Mouse (Mus musculus): Measurements from ENCODE around the gene Ndufaf8. TPM values are rescaled to one million over a fixed set of nuclear protein-coding genes. Genes with fewer than 3 reads are reported as not detected.
A peak's percentile ranks its signal among the peaks of the same experiment; 100 is the strongest.

Gene Ndufaf8
- polyA plus RNA-seq (2014; fragmentation: Nextera tagmentation; extraction: Ambion mirVana), result 83.2 and 83.4 TPM in 2 replicates

GRCm38 (mm10) chr11:120098588-120099511 lies at the start of gene Ndufaf8, which contains the start of gene Tepsin:
Gene Ndufaf8, plus strand, starts transcription at chr11:120098928.
Gene Tepsin, minus strand, starts transcription at chr11:120098731.
- H3K36me3 ChIP-seq (ENCODE audit: control insufficient read depth, insufficient read depth, low read length), result peaks cover 12% of the 10 kb centered on the region; the same call in 1 of the 2 replicates
- H3K4me1 ChIP-seq (ENCODE audit: control insufficient read depth, insufficient read depth, low read length), result peaks cover 18% of the 10 kb centered on the region
- H3K4me3 ChIP-seq (ENCODE audit: low read depth, low read length), result peak within 1 kb of the TSS; percentile 60
- no peaks in the 10 kb centered on the region for H3K9me3 ChIP-seq (replicated peaks; ENCODE audit: control insufficient read depth, low read length)
- H3K9ac ChIP-seq (ENCODE audit: low read depth, low read length), result peak within 1 kb of the TSS; percentile 81
- H3K27me3 ChIP-seq (ENCODE audit: control insufficient read depth, insufficient read depth, low read length), result no peaks in the 10 kb centered on the region
- H3K27ac ChIP-seq (ENCODE audit: low read depth, low read length), result peak within 1 kb of the TSS; percentile 97
- under 1% methylated on average over 74 of the region's 77 CpGs for WGBS (ENCODE audit: insufficient replicate concordance)
- H3K4me2 ChIP-seq, result peak within 1 kb of the TSS; percentile 89
- ATAC-seq (replicated peaks; ENCODE audit: insufficient number of reproducible peaks, low FRiP score, low TSS enrichment), result peak; percentile 96

GRCm38 (mm10) chr11:120049067-120049466 lies 49.7 kb upstream of the Ndufaf8 start:
- no peaks in the 10 kb centered on the region for H3K9me3 ChIP-seq (replicated peaks; ENCODE audit: control insufficient read depth, low read length)
- no peak overlapping the region for H3K4me3 ChIP-seq (ENCODE audit: low read depth, low read length)
- 84% methylated on average over 8 of the region's 8 CpGs for WGBS (ENCODE audit: insufficient replicate concordance)
- H3K27ac ChIP-seq (ENCODE audit: low read depth, low read length), result no peak overlapping the region
- no peak overlapping the region for H3K9ac ChIP-seq (ENCODE audit: low read depth, low read length)
- H3K4me1 ChIP-seq (ENCODE audit: control insufficient read depth, insufficient read depth, low read length), result peaks cover 23% of the 10 kb centered on the region
- H3K27me3 ChIP-seq (ENCODE audit: control insufficient read depth, insufficient read depth, low read length), result peaks cover 40% of the 10 kb centered on the region
- H3K4me2 ChIP-seq, result no peak overlapping the region
- no peaks in the 10 kb centered on the region for H3K36me3 ChIP-seq (ENCODE audit: control insufficient read depth, insufficient read depth, low read length)
- ATAC-seq (replicated peaks; ENCODE audit: insufficient number of reproducible peaks, low FRiP score, low TSS enrichment), result no peak

- H3K9me3 ChIP-seq (replicated peaks; ENCODE audit: control insufficient read depth, low read length), result no peaks in the 10 kb centered on the region
- peaks cover 30% of the 10 kb centered on the region for H3K27me3 ChIP-seq (ENCODE audit: control insufficient read depth, insufficient read depth, low read length)
- 37% methylated on average over 14 of the region's 14 CpGs for WGBS (ENCODE audit: insufficient replicate concordance)
- H3K27ac ChIP-seq (ENCODE audit: low read depth, low read length), result peak overlapping the region; percentile 59
- no peaks in the 10 kb centered on the region for H3K36me3 ChIP-seq (ENCODE audit: control insufficient read depth, insufficient read depth, low read length)
- no peak for ATAC-seq (replicated peaks; ENCODE audit: insufficient number of reproducible peaks, low FRiP score, low TSS enrichment)
- no peak overlapping the region for H3K4me3 ChIP-seq (ENCODE audit: low read depth, low read length)
- H3K9ac ChIP-seq (ENCODE audit: low read depth, low read length), result peak overlapping the region; percentile 54
- H3K4me2 ChIP-seq, result no peak overlapping the region; the same call in 1 of the 2 replicates
- peaks cover 23% of the 10 kb centered on the region for H3K4me1 ChIP-seq (ENCODE audit: control insufficient read depth, insufficient read depth, low read length)
Observed at GRCm38 (mm10) chr11:120051124-120051811, 47.5 kb upstream of the Ndufaf8 start.

DNA sequence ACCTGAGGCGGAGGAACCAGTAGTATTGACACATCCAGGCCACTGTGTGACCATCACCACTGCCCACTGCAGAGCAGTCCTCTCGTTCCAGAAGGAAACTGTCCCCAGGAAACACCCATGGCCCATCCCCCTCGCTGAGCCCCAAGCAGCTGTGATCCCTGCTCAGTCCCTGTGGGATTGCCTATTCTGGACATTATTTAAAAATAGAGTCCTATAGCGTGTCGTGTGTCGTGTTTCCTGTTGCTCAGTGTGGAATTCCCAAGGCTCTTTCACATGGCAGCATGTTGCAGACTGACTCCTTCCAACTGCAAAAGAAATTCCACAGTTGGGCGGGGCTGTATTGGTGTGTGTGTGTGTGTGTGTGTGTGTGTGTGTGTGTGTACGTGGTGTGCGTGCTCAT lies 46.5 kb upstream of the Ndufaf8 start:
- no peaks in the 10 kb centered on the region for H3K36me3 ChIP-seq (ENCODE audit: control insufficient read depth, insufficient read depth, low read length)
- no peaks in the 10 kb centered on the region for H3K9me3 ChIP-seq (replicated peaks; ENCODE audit: control insufficient read depth, low read length)
- peaks cover 23% of the 10 kb centered on the region for H3K4me1 ChIP-seq (ENCODE audit: control insufficient read depth, insufficient read depth, low read length)
- ATAC-seq (replicated peaks; ENCODE audit: insufficient number of reproducible peaks, low FRiP score, low TSS enrichment), result no peak
- WGBS (ENCODE audit: insufficient replicate concordance), result 62% methylated on average over 9 of the region's 9 CpGs
- no peak overlapping the region for H3K27ac ChIP-seq (ENCODE audit: low read depth, low read length)
- peaks cover 20% of the 10 kb centered on the region for H3K27me3 ChIP-seq (ENCODE audit: control insufficient read depth, insufficient read depth, low read length)
- H3K4me3 ChIP-seq (ENCODE audit: low read depth, low read length), result no peak overlapping the region
- H3K9ac ChIP-seq (ENCODE audit: low read depth, low read length), result no peak overlapping the region
- H3K4me2 ChIP-seq, result no peak overlapping the region

GRCm38 (mm10) chr11:120053846-120054245 lies 44.9 kb upstream of the Ndufaf8 start:
- H3K27ac ChIP-seq (ENCODE audit: low read depth, low read length), result no peak overlapping the region
- H3K9me3 ChIP-seq (replicated peaks; ENCODE audit: control insufficient read depth, low read length), result no peaks in the 10 kb centered on the region
- no peak overlapping the region for H3K9ac ChIP-seq (ENCODE audit: low read depth, low read length)
- no peak overlapping the region for H3K4me3 ChIP-seq (ENCODE audit: low read depth, low read length)
- WGBS (ENCODE audit: insufficient replicate concordance), result 86% methylated on average over 4 of the region's 4 CpGs
- no peak overlapping the region for H3K4me2 ChIP-seq
- H3K36me3 ChIP-seq (ENCODE audit: control insufficient read depth, insufficient read depth, low read length), result no peaks in the 10 kb centered on the region
- peaks cover 13% of the 10 kb centered on the region for H3K4me1 ChIP-seq (ENCODE audit: control insufficient read depth, insufficient read depth, low read length)
- ATAC-seq (replicated peaks; ENCODE audit: insufficient number of reproducible peaks, low FRiP score, low TSS enrichment), result no peak
- peaks cover 4% of the 10 kb centered on the region for H3K27me3 ChIP-seq (ENCODE audit: control insufficient read depth, insufficient read depth, low read length)

DNA sequence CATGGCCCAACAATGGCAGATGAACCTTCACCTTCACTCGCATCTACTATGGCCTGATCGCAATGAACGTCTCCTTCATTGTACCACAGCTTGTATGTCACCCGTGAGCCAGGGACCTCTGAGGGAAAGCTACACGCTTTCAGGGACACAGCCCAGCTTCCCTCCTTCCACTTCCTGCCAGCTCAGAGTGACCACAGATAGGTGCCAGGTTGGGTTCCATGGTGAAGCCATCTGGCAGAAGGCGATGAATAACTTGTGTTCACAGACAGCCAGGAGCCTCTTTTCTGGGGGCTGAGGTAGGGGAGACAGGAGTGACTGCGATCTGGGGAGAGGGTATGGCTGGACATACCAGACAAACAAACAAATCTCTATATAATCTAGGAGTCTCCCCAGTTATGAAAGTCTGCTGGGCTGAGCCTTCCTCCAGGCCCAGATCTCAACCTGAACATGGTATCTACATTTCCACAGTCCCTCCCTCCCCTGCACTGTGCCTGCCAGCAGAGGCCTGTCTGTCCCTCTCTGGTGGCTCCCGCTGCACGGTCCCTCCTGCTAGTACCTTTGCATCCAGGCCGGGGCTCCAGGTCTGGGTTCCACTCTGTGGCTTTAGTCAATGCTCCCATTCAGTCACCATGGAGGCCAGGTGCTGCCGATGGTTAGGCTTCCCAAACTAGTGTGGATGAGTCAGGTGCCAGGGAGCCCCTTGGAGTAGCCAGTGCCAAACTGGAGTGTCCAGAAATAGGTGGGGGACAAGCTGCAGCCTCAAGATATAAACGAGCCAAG lies 42.6 kb upstream of the Ndufaf8 start:
- H3K9ac ChIP-seq (ENCODE audit: low read depth, low read length), result no peak overlapping the region
- no peak overlapping the region for H3K27ac ChIP-seq (ENCODE audit: low read depth, low read length)
- H3K9me3 ChIP-seq (replicated peaks; ENCODE audit: control insufficient read depth, low read length), result no peaks in the 10 kb centered on the region
- H3K36me3 ChIP-seq (ENCODE audit: control insufficient read depth, insufficient read depth, low read length), result no peaks in the 10 kb centered on the region
- no peaks in the 10 kb centered on the region for H3K27me3 ChIP-seq (ENCODE audit: control insufficient read depth, insufficient read depth, low read length)
- 78% methylated on average over 12 of the region's 12 CpGs for WGBS (ENCODE audit: insufficient replicate concordance)
- H3K4me2 ChIP-seq, result no peak overlapping the region
- H3K4me3 ChIP-seq (ENCODE audit: low read depth, low read length), result no peak overlapping the region
- no peak for ATAC-seq (replicated peaks; ENCODE audit: insufficient number of reproducible peaks, low FRiP score, low TSS enrichment)
- peaks cover 11% of the 10 kb centered on the region for H3K4me1 ChIP-seq (ENCODE audit: control insufficient read depth, insufficient read depth, low read length)

GRCm38 (mm10) chr11:120060634-120061033 lies 38.1 kb upstream of the Ndufaf8 start:
- Histone ChIP-seq H3K4me2 (no peak overlapping the region), H3K27me3 (ENCODE audit: control insufficient read depth, insufficient read depth, low read length) (no peaks in the 10 kb centered on the region), H3K4me3 (ENCODE audit: low read depth, low read length) (no peak overlapping the region), H3K9ac (ENCODE audit: low read depth, low read length) (no peak overlapping the region), H3K36me3 (ENCODE audit: control insufficient read depth, insufficient read depth, low read length) (no peaks in the 10 kb centered on the region), H3K9me3 (replicated peaks; ENCODE audit: control insufficient read depth, low read length) (no peaks in the 10 kb centered on the region), H3K27ac (ENCODE audit: low read depth, low read length) (no peak overlapping the region), H3K4me1 (ENCODE audit: control insufficient read depth, insufficient read depth, low read length) (peaks cover 2% of the 10 kb centered on the region; the same call in 1 of the 2 replicates)
- WGBS (ENCODE audit: insufficient replicate concordance), result 82% methylated on average over 8 of the region's 8 CpGs
- ATAC-seq (replicated peaks; ENCODE audit: insufficient number of reproducible peaks, low FRiP score, low TSS enrichment), result no peak

DNA sequence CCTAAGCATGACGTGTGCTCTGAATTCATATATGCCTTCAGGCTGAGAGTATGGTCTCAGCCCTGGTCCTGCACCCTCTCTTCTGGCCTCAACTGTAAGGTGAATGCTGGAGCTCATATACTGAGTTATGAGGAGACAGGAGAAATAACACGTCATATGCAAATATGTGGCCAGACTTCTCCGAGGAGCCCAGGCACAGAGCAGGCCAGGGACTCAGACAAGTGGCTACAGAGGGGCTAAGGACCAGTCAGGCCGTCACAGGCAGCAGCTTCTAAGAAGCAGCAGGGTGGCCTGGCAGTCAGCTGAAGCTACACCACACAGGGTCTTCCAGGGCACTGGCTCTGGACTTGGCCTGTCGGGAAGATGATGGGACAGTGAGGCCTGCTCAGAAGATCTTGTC lies 35.4 kb upstream of the Ndufaf8 start:
- peaks cover 7% of the 10 kb centered on the region; the same call in 1 of the 2 replicates for H3K4me1 ChIP-seq (ENCODE audit: control insufficient read depth, insufficient read depth, low read length)
- H3K4me2 ChIP-seq, result no peak overlapping the region
- peaks cover 9% of the 10 kb centered on the region; the same call in 1 of the 2 replicates for H3K36me3 ChIP-seq (ENCODE audit: control insufficient read depth, insufficient read depth, low read length)
- no peak overlapping the region for H3K27ac ChIP-seq (ENCODE audit: low read depth, low read length)
- no peak for ATAC-seq (replicated peaks; ENCODE audit: insufficient number of reproducible peaks, low FRiP score, low TSS enrichment)
- no peaks in the 10 kb centered on the region for H3K27me3 ChIP-seq (ENCODE audit: control insufficient read depth, insufficient read depth, low read length)
- no peak overlapping the region for H3K4me3 ChIP-seq (ENCODE audit: low read depth, low read length)
- 77% methylated on average over 5 of the region's 5 CpGs for WGBS (ENCODE audit: insufficient replicate concordance)
- no peak overlapping the region for H3K9ac ChIP-seq (ENCODE audit: low read depth, low read length)
- no peaks in the 10 kb centered on the region for H3K9me3 ChIP-seq (replicated peaks; ENCODE audit: control insufficient read depth, low read length)
